In genomic region chr19:17006220-17006907, GRCm38 (mm10) we compare ENCODE assay signal across 26 mouse cellular contexts. TPM values are rescaled to one million over a fixed set of nuclear protein-coding genes. Genes with fewer than 3 reads are reported as not detected.
DNase-seq lines count a peak whose midpoint lies in the region; ATAC-seq lines count a peak whose summit lies in the region.
"Had no signal": no experiment of that assay in that cellular context is flagged by ENCODE, and none has a peak within 500 bp of the region (broad histone marks: within the 10 kb centered on the region; RNA-seq: fewer than 3 reads in every experiment).

No protein-coding gene starts in this region.

- no peak overlapping the region for H3K4me3 ChIP-seq in intestine, embryonic 14.5 days (ENCODE audit: low read depth, low read length)
- H3K4me3 ChIP-seq in intestine, embryonic 16.5 days (ENCODE audit: low read length): no peak overlapping the region
- peak overlapping the region; percentile 16; the same call in 1 of the 2 replicates for H3K4me3 ChIP-seq in kidney, embryonic 15.5 days (replicated peaks)
- H3K4me3 ChIP-seq in stomach, embryonic 16.5 days (replicated peaks; ENCODE audit: low read length): no peak overlapping the region
- H3K4me3 ChIP-seq: embryonic facial prominence, embryonic 12.5 days; embryonic facial prominence, embryonic 15.5 days; gastrocnemius, adult 2 months; heart, embryonic 12.5 days; heart, embryonic 15.5 days; hindbrain, embryonic 10.5 days; hindbrain, embryonic 13.5 days had no signal

- H3K4me2 ChIP-seq in intestine, embryonic 14.5 days (ENCODE audit: low read length): peak overlapping the region; percentile 20; the same call in 1 of the 2 replicates
- H3K4me2 ChIP-seq in intestine, embryonic 16.5 days (ENCODE audit: low read depth, low read length): no peak overlapping the region
- peak overlapping the region; percentile 53 for H3K4me2 ChIP-seq in kidney, embryonic 15.5 days
- H3K4me2 ChIP-seq in stomach, embryonic 16.5 days (ENCODE audit: low read depth, low read length): 0 out of 2 replicates have a peak overlapping the region, but pooled peaks have one; percentile 6
- H3K4me2 ChIP-seq: embryonic facial prominence, embryonic 12.5 days; embryonic facial prominence, embryonic 15.5 days; heart, embryonic 12.5 days; heart, embryonic 15.5 days; hindbrain, embryonic 13.5 days had no signal

- no peak for ATAC-seq in intestine, embryonic 14.5 days (replicated peaks; ENCODE audit: low FRiP score, low TSS enrichment, low read depth)
- ATAC-seq in intestine, embryonic 16.5 days: no peak
- ATAC-seq in kidney, embryonic 15.5 days (replicated peaks; ENCODE audit: low FRiP score): peak; percentile 86
- no peak for ATAC-seq in stomach, embryonic 16.5 days (ENCODE audit: insufficient read depth, low FRiP score)
- ATAC-seq: forebrain, embryonic 14.5 days; forebrain, postnatal 0 days had no signal

- no peak overlapping the region for H3K27ac ChIP-seq in intestine, embryonic 14.5 days (ENCODE audit: low read depth)
- no peak overlapping the region for H3K27ac ChIP-seq in intestine, embryonic 16.5 days (ENCODE audit: low read length)
- H3K27ac ChIP-seq in kidney, embryonic 15.5 days: 0 out of 2 replicates have a peak overlapping the region, but pooled peaks have one; percentile 32
- no peak overlapping the region for H3K27ac ChIP-seq in stomach, embryonic 16.5 days (ENCODE audit: low read length)
- H3K27ac ChIP-seq: embryonic facial prominence, embryonic 12.5 days; embryonic facial prominence, embryonic 15.5 days; gastrocnemius, adult 2 months; heart, embryonic 15.5 days; hindbrain, embryonic 10.5 days; hindbrain, embryonic 13.5 days had no signal

- no peaks in the 10 kb centered on the region for H3K27me3 ChIP-seq in intestine, embryonic 14.5 days (replicated peaks; ENCODE audit: control insufficient read depth, insufficient read depth, low read length)
- H3K27me3 ChIP-seq in intestine, embryonic 16.5 days (replicated peaks; ENCODE audit: control insufficient read depth, insufficient read depth, low read length): no peaks in the 10 kb centered on the region
- no peaks in the 10 kb centered on the region for H3K27me3 ChIP-seq in kidney, embryonic 15.5 days
- H3K27me3 ChIP-seq in stomach, embryonic 16.5 days (ENCODE audit: control insufficient read depth, insufficient read depth, low read length): no peaks in the 10 kb centered on the region
- H3K27me3 ChIP-seq: embryonic facial prominence, embryonic 12.5 days; embryonic facial prominence, embryonic 15.5 days; heart, embryonic 12.5 days; heart, embryonic 15.5 days; hindbrain, embryonic 13.5 days had no signal

- DNase-seq in intestine, embryonic 14.5 days (ENCODE audit: low spot score): peak; percentile 54
- DNase-seq in kidney, adult 9 months: no peak
- DNase-seq in kidney, postnatal 4 days: peak; percentile 18 to 30
- no peak for DNase-seq in kidney, adult 18-20 months
- no peak for DNase-seq in lung, postnatal 25 days (ENCODE audit: low spot score)
- DNase-seq: adrenal gland, postnatal 10 days; adrenal gland, postnatal 36 days; cerebellum, adult 18-20 months; cerebellum, adult 9-10 months; cerebellum, postnatal 25 days; forebrain, postnatal 0 days; gastrocnemius, adult 2 months; gastrocnemius, postnatal 14 days; heart, adult 18-20 months; heart, postnatal 10 days; heart, postnatal 36 days had no signal

- no peaks in the 10 kb centered on the region for H3K36me3 ChIP-seq in intestine, embryonic 14.5 days (ENCODE audit: control insufficient read depth, insufficient read depth, low read length)
- H3K36me3 ChIP-seq in intestine, embryonic 16.5 days (ENCODE audit: control insufficient read depth, insufficient read depth, low read length): no peaks in the 10 kb centered on the region
- H3K36me3 ChIP-seq in kidney, embryonic 15.5 days: no peaks in the 10 kb centered on the region
- H3K36me3 ChIP-seq in stomach, embryonic 16.5 days (ENCODE audit: control insufficient read depth, insufficient read depth, low read length): no peaks in the 10 kb centered on the region
- H3K36me3 ChIP-seq: embryonic facial prominence, embryonic 12.5 days; embryonic facial prominence, embryonic 15.5 days; heart, embryonic 12.5 days; heart, embryonic 15.5 days; hindbrain, embryonic 10.5 days; hindbrain, embryonic 13.5 days had no signal

- H3K4me1 ChIP-seq in intestine, embryonic 14.5 days (replicated peaks; ENCODE audit: control insufficient read depth, insufficient read depth, low read length): no peaks in the 10 kb centered on the region; the same call in 1 of the 2 replicates
- H3K4me1 ChIP-seq in intestine, embryonic 16.5 days (ENCODE audit: control insufficient read depth, insufficient read depth, low read length): peaks cover 5% of the 10 kb centered on the region
- peaks cover 15% of the 10 kb centered on the region for H3K4me1 ChIP-seq in kidney, embryonic 15.5 days
- H3K4me1 ChIP-seq in stomach, embryonic 16.5 days (ENCODE audit: control insufficient read depth, insufficient read depth, low read length): peaks cover 9% of the 10 kb centered on the region; the same call in 1 of the 2 replicates
- H3K4me1 ChIP-seq: embryonic facial prominence, embryonic 12.5 days; hindbrain, embryonic 13.5 days had no signal

- H3K9ac ChIP-seq in intestine, embryonic 14.5 days (ENCODE audit: low read length): no peak overlapping the region
- H3K9ac ChIP-seq in intestine, embryonic 16.5 days (ENCODE audit: low read depth, low read length): no peak overlapping the region
- H3K9ac ChIP-seq in kidney, embryonic 15.5 days: no peak overlapping the region
- H3K9ac ChIP-seq in stomach, embryonic 16.5 days (ENCODE audit: low read length): no peak overlapping the region
- H3K9ac ChIP-seq: embryonic facial prominence, embryonic 12.5 days; embryonic facial prominence, embryonic 15.5 days; forebrain, postnatal 0 days; heart, embryonic 12.5 days; heart, embryonic 15.5 days; hindbrain, embryonic 13.5 days had no signal

- H3K9me3 ChIP-seq in intestine, embryonic 14.5 days (ENCODE audit: control insufficient read depth, low read length): no peaks in the 10 kb centered on the region
- no peaks in the 10 kb centered on the region for H3K9me3 ChIP-seq in intestine, embryonic 16.5 days (ENCODE audit: control insufficient read depth, low read length)
- H3K9me3 ChIP-seq in kidney, embryonic 15.5 days (replicated peaks): no peaks in the 10 kb centered on the region
- H3K9me3 ChIP-seq in stomach, embryonic 16.5 days (replicated peaks; ENCODE audit: control insufficient read depth, low read length): no peaks in the 10 kb centered on the region
- H3K9me3 ChIP-seq: embryonic facial prominence, embryonic 12.5 days; embryonic facial prominence, embryonic 15.5 days; heart, embryonic 12.5 days; heart, embryonic 15.5 days; hindbrain, embryonic 10.5 days; hindbrain, embryonic 13.5 days had no signal

- 39% methylated on average over 17 of the region's 17 CpGs for WGBS in intestine, embryonic 14.5 days
- 48% methylated on average over 17 of the region's 17 CpGs for WGBS in intestine, embryonic 16.5 days
- 17% methylated on average over 17 of the region's 17 CpGs for WGBS in kidney, embryonic 15.5 days
- 41% methylated on average over 17 of the region's 17 CpGs for WGBS in stomach, embryonic 16.5 days

RNA-seq across cellular contexts. Expression of gene Prune2, which starts 50.4 kb away (rescaled TPM):
- 2.2 and 3.1 TPM in 2 replicates for polyA plus RNA-seq in intestine, embryonic 14.5 days (2014; fragmentation: Nextera tagmentation; extraction: Ambion mirVana)
- polyA plus RNA-seq in intestine, embryonic 16.5 days (2015; fragmentation: Nextera tagmentation; extraction: Ambion mirVana): 1.4 and 1.6 TPM in 2 replicates
- 1.0 and 1.5 TPM in 2 replicates for polyA plus RNA-seq in kidney, embryonic 15.5 days (2015; fragmentation: Nextera tagmentation; extraction: Ambion mirVana)
- polyA plus RNA-seq in stomach, embryonic 16.5 days (2015; fragmentation: Nextera tagmentation; extraction: Ambion mirVana): 2.4 and 2.9 TPM in 2 replicates

Comparison
In these comparisons a context has a peak if more than half of its experiments do, and no peak if none do; other contexts are left out.
1. DNase-seq: peak in intestine, embryonic 14.5 days (single experiment) and kidney, postnatal 4 days (2 of 2); none in kidney, adult 9 months (single experiment), kidney, adult 18-20 months (single experiment) and lung, postnatal 25 days (single experiment).